Mouse (Mus musculus): Measurements from ENCODE around the gene Ppp2r3a. TPM values are rescaled to one million over a fixed set of nuclear protein-coding genes. Genes with fewer than 3 reads are reported as not detected.
A peak's percentile ranks its signal among the peaks of the same experiment; 100 is the strongest.

The Ppp2r3a gene
- total RNA-seq, 2 experiments from 2014 or later, result 162 to 209 TPM

- no peak for TF ChIP-seq CTCF (IDR thresholded peaks at IDR 0.05)
- Histone ChIP-seq H3K4me3 (no peak overlapping the region), H3K27ac (no peak overlapping the region)
- intact Hi-C loops (cut with DNase I), result no loop called here
- DNase-seq, result no peak
Measured at GRCm38 (mm10) chr9:101280211-101280610, 28.6 kb upstream of the Ppp2r3a start.

- no peak for DNase-seq
- intact Hi-C loops (cut with DNase I), result no loop called here
Measured at GRCm38 (mm10) chr9:101272715-101273114, 21.1 kb upstream of the Ppp2r3a start.

GRCm38 (mm10) chr9:101270020-101270419 lies 18.4 kb upstream of the Ppp2r3a start:
- no peak for TF ChIP-seq CTCF (IDR thresholded peaks at IDR 0.05)
- intact Hi-C loops (cut with DNase I), result no loop called here
- Histone ChIP-seq H3K4me3 (no peak overlapping the region), H3K27ac (no peak overlapping the region)
- DNase-seq, result no peak

More at GRCm38 (mm10) chr9:101272715-101273114, 21.1 kb upstream of the Ppp2r3a start:
- no peak overlapping the region for H3K27ac ChIP-seq
- H3K4me3 ChIP-seq, result no peak overlapping the region
- no peak for TF ChIP-seq CTCF (IDR thresholded peaks at IDR 0.05)

GRCm38 (mm10) chr9:101266043-101266442 lies 14.4 kb upstream of the Ppp2r3a start:
- H3K4me3 ChIP-seq, result no peak overlapping the region
- peak overlapping the region; percentile 16; the same call in 1 of the 2 replicates for H3K27ac ChIP-seq
- DNase-seq, result no peak
- intact Hi-C loops (cut with DNase I), result no loop called here
- TF ChIP-seq CTCF (IDR thresholded peaks at IDR 0.05), result no peak

GRCm38 (mm10) chr9:101265546-101265945 lies 14.0 kb upstream of the Ppp2r3a start:
- no peak overlapping the region for H3K4me3 ChIP-seq
- intact Hi-C loops (cut with DNase I), result no loop called here
- peak overlapping the region; percentile 16; the same call in 1 of the 2 replicates for H3K27ac ChIP-seq
- TF ChIP-seq CTCF (IDR thresholded peaks at IDR 0.05), result no peak
- DNase-seq, result peak; percentile 24

GRCm38 (mm10) chr9:101262815-101263214 lies 11.2 kb upstream of the Ppp2r3a start:
- Histone ChIP-seq H3K4me3 (no peak overlapping the region), H3K27ac (peak overlapping the region; percentile 81)
- intact Hi-C loops (cut with DNase I), result no loop called here
- no peak for DNase-seq
- TF ChIP-seq CTCF (IDR thresholded peaks at IDR 0.05), result no peak

GRCm38 (mm10) chr9:101261989-101262571 lies 10.5 kb upstream of the Ppp2r3a start:
- no peak for TF ChIP-seq CTCF (IDR thresholded peaks at IDR 0.05)
- Histone ChIP-seq H3K27ac (peak overlapping the region; percentile 81), H3K4me3 (peak overlapping the region; percentile 49)
- intact Hi-C loops (cut with DNase I), result no loop called here
- peak; percentile 87 for DNase-seq

GRCm38 (mm10) chr9:101261443-101261842 lies 9.8 kb upstream of the Ppp2r3a start:
- intact Hi-C loops (cut with DNase I), result no loop called here
- Histone ChIP-seq H3K4me3 (peak overlapping the region; percentile 49), H3K27ac (peak overlapping the region; percentile 81)
- no peak for TF ChIP-seq CTCF (IDR thresholded peaks at IDR 0.05)
- DNase-seq, result no peak

- DNase-seq, result no peak
- Histone ChIP-seq H3K4me3 (no peak overlapping the region), H3K27ac (no peak overlapping the region)
- intact Hi-C loops (cut with DNase I), result loop anchor here (5.0 kb wide), 1 partner anchor 71 kb away; no protein-coding TSS in a partner anchor
- no peak for TF ChIP-seq CTCF (IDR thresholded peaks at IDR 0.05)
Measured at GRCm38 (mm10) chr9:101253136-101253535, 1.5 kb upstream of the Ppp2r3a start.

- H3K27ac ChIP-seq, result peak overlapping the region; percentile 99; the same call in 1 of the 2 replicates
- intact Hi-C loops (cut with DNase I), result loop anchor here (5.0 kb wide), 1 partner anchor 70 kb away; no protein-coding TSS in a partner anchor
- TF ChIP-seq CTCF (IDR thresholded peaks at IDR 0.05), result no peak
- no peak for DNase-seq
- H3K4me3 ChIP-seq, result no peak overlapping the region
Measured at GRCm38 (mm10) chr9:101252541-101252940, 946 bp upstream of the Ppp2r3a start.

GRCm38 (mm10) chr9:101250981-101251643 lies 483 bp downstream of the Ppp2r3a start:
- TF ChIP-seq CTCF (IDR thresholded peaks at IDR 0.05), result no peak; the same call in 1 of the 2 replicates
- DNase-seq, result peak; percentile 87
- intact Hi-C loops (cut with DNase I), result loop anchor here (2.0 to 5.0 kb wide), 2 partner anchors 50 to 69 kb away; no protein-coding TSS in a partner anchor

GRCm38 (mm10) chr9:101250486-101250885 lies 1.1 kb downstream of the Ppp2r3a start:
- Histone ChIP-seq H3K4me3 (peak overlapping the region; percentile 95), H3K27ac (peak overlapping the region; percentile 99)
- TF ChIP-seq CTCF (IDR thresholded peaks at IDR 0.05), result no peak
- DNase-seq, result no peak
- intact Hi-C loops (cut with DNase I), result loop anchor here (2.0 to 5.0 kb wide), 2 partner anchors 50 to 68 kb away; no protein-coding TSS in a partner anchor

More at GRCm38 (mm10) chr9:101250981-101251643, 483 bp downstream of the Ppp2r3a start:
- peak overlapping the region; percentile 99 for H3K27ac ChIP-seq
- peak overlapping the region; percentile 95 for H3K4me3 ChIP-seq

- DNase-seq, result no peak
- peak overlapping the region; percentile 1; the same call in 1 of the 2 replicates for H3K27ac ChIP-seq
- H3K4me3 ChIP-seq, result no peak overlapping the region
- no peak for TF ChIP-seq CTCF (IDR thresholded peaks at IDR 0.05)
- intact Hi-C loops (cut with DNase I), result loop anchor here (2.0 to 5.0 kb wide), 2 partner anchors 49 to 67 kb away; no protein-coding TSS in a partner anchor
Measured at GRCm38 (mm10) chr9:101249626-101250025, 2.0 kb downstream of the Ppp2r3a start.
